Comparison of ENCODE assay signal across 14 mouse cellular contexts in genomic region chr8:26829313-26829712, GRCm38 (mm10).
"Had no signal": no experiment of that assay in that cellular context is flagged by ENCODE, and none has a peak within 500 bp of the region (broad histone marks: within the 10 kb centered on the region; RNA-seq: fewer than 3 reads in every experiment).

No protein-coding gene starts in this region.

- ATAC-seq: liver, embryonic 12.5 days had no signal

- H3K27me3 ChIP-seq: liver, embryonic 12.5 days; stomach, embryonic 15.5 days had no signal

- H3K4me2 ChIP-seq: limb, embryonic 15.5 days; liver, embryonic 12.5 days; neural tube, embryonic 13.5 days; stomach, embryonic 15.5 days had no signal

- H3K27ac ChIP-seq: layer of hippocampus, adult 2 months; limb, embryonic 15.5 days; liver, embryonic 12.5 days; midbrain, embryonic 10.5 days; neural tube, embryonic 13.5 days; stomach, embryonic 15.5 days had no signal

- H3K9ac ChIP-seq: limb, embryonic 15.5 days; liver, embryonic 12.5 days; neural tube, embryonic 13.5 days; stomach, embryonic 15.5 days had no signal

- DNase-seq: kidney, adult 11 months; kidney, postnatal 10 days; kidney, postnatal 4 days; left cerebral cortex, postnatal 4 days; midbrain, embryonic 14.5 days; retina, postnatal 1 day; right cerebral cortex, postnatal 14 days; thymus, postnatal 36 days had no signal

- H3K4me1 ChIP-seq: liver, embryonic 12.5 days had no signal

- H3K4me3 ChIP-seq: layer of hippocampus, adult 2 months; limb, embryonic 15.5 days; liver, embryonic 12.5 days; midbrain, embryonic 10.5 days; neural tube, embryonic 13.5 days; stomach, embryonic 15.5 days had no signal

- H3K9me3 ChIP-seq: limb, embryonic 15.5 days; liver, embryonic 12.5 days; midbrain, embryonic 10.5 days; neural tube, embryonic 13.5 days; stomach, embryonic 15.5 days had no signal

- H3K36me3 ChIP-seq: limb, embryonic 15.5 days; liver, embryonic 12.5 days; midbrain, embryonic 10.5 days; neural tube, embryonic 13.5 days; stomach, embryonic 15.5 days had no signal
